Mouse (Mus musculus) forebrain, embryonic 16.5 days (tissue): ENCODE measurements around the gene Six4. TPM values are rescaled to one million over a fixed set of nuclear protein-coding genes. Genes with fewer than 3 reads are reported as not detected.
"Not testable (repeated sequence)": the region's sequence is repeated elsewhere in the genome, so short reads cannot be mapped to it uniquely, and the experiment has no call there.

Source experiments
- ATAC-seq: fragments of 200-750 bp; cut with Nextera tagmentation; 2 replicates; pipeline ENCODE4 v1.8.0; 2017; ENCODE audit warnings: mild to moderate bottlenecking, moderate library complexity
- H3K27ac ChIP-seq: fragments of 300-500 bp; sonication (generic); 2 replicates; pipeline ENCODE4 v1.5.1; 2014; ENCODE audit warnings: low read length, control low read depth
- H3K27me3 ChIP-seq: fragments of 300-500 bp; sonication (generic); replicated peaks from 2 replicates; pipeline ENCODE4 v1.6.1; 2014; ENCODE audit warnings: low read length; ENCODE audit not compliant: control insufficient read depth, insufficient read depth
- H3K36me3 ChIP-seq: fragments of 300-500 bp; sonication (generic); 2 replicates; pipeline ENCODE4 v1.6.1; 2014; ENCODE audit not compliant: control insufficient read depth, insufficient read depth
- H3K4me1 ChIP-seq: fragments of 300-500 bp; sonication (generic); replicated peaks from 2 replicates; pipeline ENCODE4 v1.6.1; 2014; ENCODE audit warnings: low read length; ENCODE audit not compliant: control insufficient read depth, insufficient read depth
- H3K4me2 ChIP-seq: fragments of 300-500 bp; sonication (generic); 2 replicates; pipeline ENCODE4 v1.6.1; 2014; ENCODE audit warnings: mild to moderate bottlenecking, low read length, control low read depth
- H3K4me3 ChIP-seq: fragments of 300-500 bp; sonication (generic); replicated peaks from 2 replicates; pipeline ENCODE4 v1.5.1; 2014; ENCODE audit warnings: mild to moderate bottlenecking, low read length, control low read depth
- H3K9ac ChIP-seq: fragments of 300-500 bp; sonication (generic); replicated peaks from 2 replicates; pipeline ENCODE4 v1.6.1; 2014; ENCODE audit warnings: low read depth, low read length, control low read depth
- H3K9me3 ChIP-seq: fragments of 300-500 bp; sonication (generic); 2 replicates; pipeline ENCODE4 v1.6.1; 2016; ENCODE audit warnings: low read length; ENCODE audit not compliant: control insufficient read depth
- WGBS: fragments of 180-500 bp; shearing (Covaris S2); extraction: QIAGEN DNeasy Blood & Tissue Kit; methylation state at CpG from one replicate; pipeline ENCODE4 v1.1.7; 2014; 5-methylcytosine and 5-hydroxymethylcytosine counted together
- polyA plus RNA-seq: library from polyadenylated mRNA; unstranded; fragments of >200 nt; fragmentation: Nextera tagmentation; extraction: Ambion mirVana; gene quantifications from 2 replicates; pipeline ENCODE4 v1.2.1, GENCODE M21; 2015

Gene Six4
- 0.38 and 0.55 TPM in 2 replicates for polyA plus RNA-seq

- Histone ChIP-seq H3K4me2 (peak within 1 kb of the TSS; percentile 100), H3K27ac (no peak within 1 kb of the TSS), H3K27me3 (peaks cover 7% of the 10 kb centered on the region), H3K9me3 (no peaks in the 10 kb centered on the region), H3K36me3 (no peaks in the 10 kb centered on the region), H3K9ac (peak within 1 kb of the TSS; percentile 63), H3K4me3 (peak within 1 kb of the TSS; percentile 65), H3K4me1 (peaks cover 19% of the 10 kb centered on the region)
- WGBS: 1% methylated on average over 19 of the region's 20 CpGs
- ATAC-seq: peak; percentile 82
Observed at GRCm38 (mm10) chr12:73113196-73113595, at the start of gene Six4. Gene Six4 (minus strand): TSS chr12:73113456.

DNA sequence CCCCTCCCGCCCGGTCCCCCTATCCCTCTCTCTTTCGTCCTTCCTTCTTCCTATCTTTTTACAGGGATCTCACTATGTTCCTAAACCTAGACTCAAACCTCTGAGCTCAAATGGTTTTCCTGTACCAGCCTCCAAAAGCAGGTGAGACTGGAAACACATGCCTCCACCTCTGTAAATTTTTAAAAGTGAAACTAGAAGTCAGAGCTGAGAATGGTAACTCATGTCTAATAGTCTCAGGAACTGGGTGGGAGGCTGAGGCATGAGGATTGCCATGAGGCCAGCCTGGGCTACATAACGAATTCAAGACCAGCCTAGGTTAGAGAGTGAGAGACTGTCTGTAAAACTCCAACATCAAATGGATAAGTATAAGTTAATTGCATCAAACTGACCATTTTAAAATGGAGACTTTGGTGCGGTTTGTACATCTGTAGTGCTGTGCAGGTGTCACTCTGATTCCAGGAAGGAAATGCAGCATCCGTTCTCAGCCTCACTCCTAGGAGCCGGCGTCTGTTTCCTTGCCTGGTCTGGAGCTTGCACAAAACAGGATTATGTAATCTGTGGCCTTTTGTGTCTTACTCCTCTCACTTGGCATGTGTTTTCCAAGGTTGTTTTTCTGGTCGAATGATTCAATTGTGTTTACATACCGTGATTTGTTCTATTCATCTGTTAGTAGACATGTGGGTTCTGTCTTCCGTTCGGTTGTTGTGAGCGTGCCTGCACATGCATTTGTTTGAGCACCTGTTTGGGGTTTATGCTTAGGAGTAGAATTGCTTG lies 49.3 kb upstream of the Six4 start:
- H3K27ac ChIP-seq: no peak overlapping the region
- no peaks in the 10 kb centered on the region for H3K4me1 ChIP-seq
- H3K9me3 ChIP-seq: peaks cover 3% of the 10 kb centered on the region
- no peak overlapping the region for H3K4me2 ChIP-seq
- WGBS: 41% methylated on average over 13 of the region's 13 CpGs
- ATAC-seq: no peak
- H3K27me3 ChIP-seq: no peaks in the 10 kb centered on the region
- no peak overlapping the region for H3K4me3 ChIP-seq
- H3K36me3 ChIP-seq: no peaks in the 10 kb centered on the region
- H3K9ac ChIP-seq: no peak overlapping the region

- H3K4me2 ChIP-seq: no peak overlapping the region
- WGBS: 40% methylated on average over 4 of the region's 4 CpGs
- no peak overlapping the region for H3K27ac ChIP-seq
- H3K27me3 ChIP-seq: no peaks in the 10 kb centered on the region
- H3K36me3 ChIP-seq: no peaks in the 10 kb centered on the region
- no peak overlapping the region for H3K9ac ChIP-seq
- H3K4me1 ChIP-seq: no peaks in the 10 kb centered on the region
- no peaks in the 10 kb centered on the region for H3K9me3 ChIP-seq
- H3K4me3 ChIP-seq: no peak overlapping the region
- no peak for ATAC-seq
Observed at GRCm38 (mm10) chr12:73160341-73160740, 47.1 kb upstream of the Six4 start.

DNA sequence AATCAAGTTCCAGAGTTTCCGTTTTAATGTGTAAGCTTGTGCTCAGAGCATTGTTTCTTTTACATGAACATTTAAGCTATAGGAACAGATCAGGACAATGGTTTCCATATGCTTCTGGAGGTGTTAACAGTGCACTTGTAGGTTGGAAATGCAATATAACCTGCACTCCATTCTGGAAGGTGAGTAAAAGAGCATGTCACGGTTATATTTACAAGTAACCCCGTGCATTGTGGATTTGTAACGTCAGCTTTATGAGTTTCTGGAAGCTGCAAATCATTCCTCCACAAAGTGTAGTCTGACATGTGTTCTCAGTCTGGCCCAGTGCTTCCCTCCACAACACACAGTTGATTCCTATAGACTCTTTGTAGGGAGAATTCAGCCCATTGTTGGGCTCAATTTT lies 40.9 kb upstream of the Six4 start:
- Histone ChIP-seq H3K27ac (no peak overlapping the region), H3K4me3 (no peak overlapping the region), H3K27me3 (no peaks in the 10 kb centered on the region), H3K4me2 (no peak overlapping the region), H3K36me3 (no peaks in the 10 kb centered on the region), H3K9me3 (no peaks in the 10 kb centered on the region), H3K4me1 (no peaks in the 10 kb centered on the region), H3K9ac (no peak overlapping the region)
- no peak for ATAC-seq
- 93% methylated on average over 4 of the region's 4 CpGs for WGBS

DNA sequence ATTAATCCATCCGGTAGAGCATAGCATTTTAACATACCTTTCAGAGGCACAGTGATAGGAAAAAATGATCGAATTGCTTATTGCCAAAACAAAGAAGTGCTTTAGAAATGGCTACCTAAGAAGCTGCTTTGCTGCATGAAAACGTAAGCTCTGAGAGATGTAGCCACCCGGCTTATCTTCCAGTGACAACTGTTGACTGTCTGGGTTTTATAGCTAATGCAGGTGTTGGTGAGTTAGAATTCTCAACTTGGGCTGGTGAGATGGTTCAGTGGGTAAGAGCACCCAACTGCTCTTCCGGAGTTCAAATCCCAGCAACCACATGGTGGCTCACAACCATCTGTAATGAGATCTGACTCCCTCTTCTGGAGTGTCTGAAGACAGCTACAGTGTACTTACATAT lies 37.8 kb upstream of the Six4 start:
- not testable (repeated sequence) for H3K4me2 ChIP-seq, H3K9me3 ChIP-seq, H3K4me1 ChIP-seq, H3K27me3 ChIP-seq, H3K36me3 ChIP-seq, H3K9ac ChIP-seq, H3K27ac ChIP-seq, ATAC-seq, H3K4me3 ChIP-seq
- WGBS: 91% methylated on average over 5 of the region's 5 CpGs

DNA sequence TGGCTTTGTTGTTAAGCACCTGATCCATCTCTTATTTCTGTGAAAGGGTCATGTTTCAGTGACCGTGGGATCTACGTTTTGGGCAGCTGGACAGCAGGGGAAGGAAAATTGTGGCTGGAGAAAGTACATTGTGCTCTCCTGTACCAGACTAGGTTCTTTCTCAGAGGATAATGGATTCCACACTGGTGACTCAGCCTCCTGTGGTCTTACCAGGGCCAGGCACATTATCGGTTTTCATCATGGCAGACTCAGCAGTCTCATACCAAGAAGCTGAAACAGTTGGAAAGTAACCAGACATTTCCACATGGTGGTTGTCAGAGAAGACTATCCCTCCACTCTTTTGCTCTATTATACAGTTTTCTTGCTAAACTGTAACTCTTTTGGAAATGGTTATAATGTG lies 34.0 kb upstream of the Six4 start:
- H3K27me3 ChIP-seq: no peaks in the 10 kb centered on the region
- H3K4me2 ChIP-seq: no peak overlapping the region
- no peaks in the 10 kb centered on the region for H3K36me3 ChIP-seq
- H3K27ac ChIP-seq: no peak overlapping the region
- H3K4me1 ChIP-seq: no peaks in the 10 kb centered on the region
- no peak overlapping the region for H3K4me3 ChIP-seq
- H3K9me3 ChIP-seq: no peaks in the 10 kb centered on the region
- 54% methylated on average over 3 of the region's 3 CpGs for WGBS
- no peak for ATAC-seq
- no peak overlapping the region for H3K9ac ChIP-seq

DNA sequence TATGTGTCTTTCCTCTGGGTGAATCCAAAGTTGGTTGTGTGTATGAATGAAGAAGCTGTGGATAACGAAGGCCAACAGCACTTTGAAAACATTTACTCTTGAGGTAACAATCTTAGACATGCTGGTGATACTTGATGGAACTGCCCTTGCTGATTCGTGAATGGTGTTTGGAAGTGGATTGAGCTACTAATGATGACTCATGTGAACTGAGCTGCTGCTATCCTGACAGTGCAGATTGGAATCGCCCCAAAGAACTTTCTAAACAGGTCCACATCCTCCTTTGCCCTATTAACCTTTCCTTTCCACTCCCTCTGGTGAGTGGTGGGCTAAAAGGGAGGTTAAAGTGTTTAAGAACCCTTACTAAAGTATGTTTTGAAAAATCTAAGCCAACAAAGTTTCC lies 27.5 kb upstream of the Six4 start:
- Histone ChIP-seq H3K27me3 (no peaks in the 10 kb centered on the region), H3K4me2 (no peak overlapping the region), H3K36me3 (no peaks in the 10 kb centered on the region), H3K4me1 (no peaks in the 10 kb centered on the region), H3K9me3 (no peaks in the 10 kb centered on the region), H3K9ac (no peak overlapping the region), H3K4me3 (no peak overlapping the region), H3K27ac (no peak overlapping the region)
- no peak for ATAC-seq
- WGBS: 92% methylated on average over 3 of the region's 3 CpGs

DNA sequence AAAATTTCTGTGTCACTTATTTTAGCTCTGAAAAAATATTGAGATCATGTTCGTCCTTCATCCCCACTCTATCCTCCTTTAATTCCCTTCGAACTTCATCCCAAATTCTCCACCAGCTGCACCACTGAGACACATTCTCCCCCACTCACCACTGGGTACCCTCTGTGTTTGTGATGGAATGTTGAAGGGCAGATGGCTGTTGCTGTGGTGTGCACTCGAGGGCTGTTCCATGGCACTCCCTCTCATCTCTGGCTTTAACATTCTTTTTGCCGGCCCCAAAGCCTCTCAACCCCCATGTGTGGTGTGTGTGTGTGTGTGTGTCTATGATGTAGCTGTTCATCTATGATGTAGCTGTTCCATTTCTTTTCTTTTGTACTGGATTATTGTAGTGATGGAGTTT lies 12.0 kb upstream of the Six4 start:
- Histone ChIP-seq H3K9ac (no peak overlapping the region), H3K9me3 (no peaks in the 10 kb centered on the region), H3K27ac (no peak overlapping the region), H3K4me2 (no peak overlapping the region), H3K36me3 (no peaks in the 10 kb centered on the region), H3K4me3 (no peak overlapping the region), H3K4me1 (peaks cover 3% of the 10 kb centered on the region), H3K27me3 (no peaks in the 10 kb centered on the region)
- WGBS: 68% methylated on average over 4 of the region's 4 CpGs
- no peak for ATAC-seq

GRCm38 (mm10) chr12:73123093-73124041 lies 10.1 kb upstream of the Six4 start, which contains the start of gene Mnat1:
Gene Mnat1 (plus strand): TSS chr12:73123717.
- Histone ChIP-seq H3K36me3 (no peaks in the 10 kb centered on the region), H3K9ac (peak within 1 kb of the TSS; percentile 78), H3K27me3 (no peaks in the 10 kb centered on the region), H3K9me3 (no peaks in the 10 kb centered on the region), H3K27ac (no peak within 1 kb of the TSS), H3K4me1 (peaks cover 3% of the 10 kb centered on the region), H3K4me3 (peak within 1 kb of the TSS; percentile 81), H3K4me2 (peak within 1 kb of the TSS; percentile 66)
- under 1% methylated on average over 23 of the region's 23 CpGs for WGBS
- ATAC-seq: peak; percentile 78
